Mouse (Mus musculus) kidney, postnatal 25 days (tissue): ENCODE data around the gene Atp6v0a4.

Experiments
- DNase-seq, 2 experiments: peaks; one replicate each; pipeline ENCODE4 v3.0.0; 2021; ENCODE audit warnings: mixed read lengths in 2 of 2

The Atp6v0a4 gene

DNA sequence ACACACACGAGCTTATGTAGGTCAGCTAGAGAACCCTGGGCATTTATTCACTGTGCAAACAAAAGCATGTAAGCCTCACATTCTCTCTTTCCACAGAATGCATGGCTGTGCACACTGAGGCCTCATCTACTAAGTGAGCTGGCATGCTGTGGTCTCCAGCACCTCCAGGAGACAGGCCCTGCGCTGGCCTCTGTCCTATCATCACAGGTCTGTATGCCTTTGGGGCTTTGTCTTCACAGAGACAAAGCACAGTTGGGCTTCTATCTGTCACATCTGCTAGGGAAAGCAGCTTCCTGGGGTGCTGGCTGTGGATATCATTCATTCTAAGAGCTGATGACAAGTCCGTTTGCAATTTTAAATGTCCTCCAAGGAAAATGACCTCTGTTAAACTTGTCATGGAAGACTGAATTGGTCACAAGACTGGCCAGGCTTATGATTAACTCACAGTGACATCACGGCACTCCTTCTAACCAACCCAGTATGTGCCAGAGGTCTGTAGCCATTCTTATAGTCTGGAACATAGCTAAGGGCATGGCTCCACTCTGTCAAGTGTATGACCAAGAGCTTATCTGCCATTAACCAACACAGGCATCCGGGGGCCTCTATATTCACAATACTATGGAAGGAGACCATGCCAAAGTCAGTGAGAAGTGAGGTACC is 52.1 kb downstream of the Atp6v0a4 start:
- DNase-seq, result peak; percentile 73 to 78

DNA sequence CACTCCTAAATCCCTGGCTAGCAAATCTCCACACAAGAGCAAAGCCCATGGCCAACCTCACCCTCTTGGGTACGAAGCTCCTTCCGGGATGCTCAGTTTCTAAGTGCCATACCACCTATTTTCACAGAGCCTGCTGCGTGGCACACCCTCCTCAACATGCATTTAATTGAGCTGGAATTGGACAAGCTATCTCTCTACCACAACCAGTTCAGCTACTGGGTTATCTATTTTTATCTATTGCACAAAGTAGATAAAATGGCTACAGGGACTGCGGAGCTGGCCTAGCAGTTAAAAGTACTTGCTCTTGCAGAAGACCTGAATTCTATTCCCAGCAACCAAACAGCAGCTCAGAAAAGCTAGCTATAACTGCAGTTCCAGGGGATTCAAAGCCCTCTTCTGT is 53.1 kb downstream of the Atp6v0a4 start:
- DNase-seq, result no peak

DNA sequence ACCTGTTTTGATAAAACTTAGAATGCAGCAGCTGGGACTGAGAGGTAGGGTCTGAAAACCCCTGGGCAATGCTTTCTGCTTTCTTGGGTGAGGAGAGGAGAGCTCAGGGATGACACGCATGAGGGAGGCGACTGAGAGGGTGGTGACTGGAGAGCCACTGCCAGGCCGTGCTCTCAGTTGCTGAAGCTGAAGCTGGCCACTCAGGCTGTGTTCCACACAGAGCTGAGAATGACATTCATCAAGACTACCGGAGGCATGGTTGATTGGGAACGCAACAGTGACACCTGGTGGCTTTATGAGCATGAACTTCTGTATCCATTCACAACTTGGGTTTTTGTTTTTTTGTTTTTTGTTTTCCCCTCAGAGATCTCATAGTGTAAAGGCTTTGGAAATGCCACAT is 58.2 kb downstream of the Atp6v0a4 start:
- DNase-seq, result peak; percentile 68 to 69

DNA sequence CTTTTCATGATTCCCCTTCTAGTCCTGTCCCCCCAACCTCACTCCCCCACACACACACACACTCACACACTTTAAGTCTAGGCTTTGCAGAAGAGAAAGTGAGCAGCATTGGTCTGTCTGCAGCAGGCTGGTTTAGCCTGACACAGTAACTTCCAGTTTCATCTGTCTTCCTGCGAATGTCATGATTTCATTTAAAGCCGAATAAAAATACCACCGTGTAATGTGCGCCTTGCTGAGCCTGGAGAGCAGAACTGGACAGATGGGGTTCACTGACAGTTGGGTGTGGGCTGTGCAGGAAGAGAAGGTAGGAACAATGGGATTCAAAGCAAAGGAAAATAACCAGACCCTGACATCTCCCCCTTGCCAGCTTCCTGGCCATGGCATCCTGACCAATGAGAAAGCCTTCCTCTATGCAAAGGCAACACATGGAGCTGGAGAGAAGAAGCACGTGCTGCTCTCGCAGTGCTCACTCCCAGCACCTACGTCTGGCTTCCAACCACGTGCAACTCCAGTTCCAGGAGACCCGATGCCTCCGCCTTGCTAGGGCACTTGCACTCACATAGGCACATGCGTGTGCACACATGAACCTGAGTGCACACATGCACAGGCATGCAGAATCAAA is 58.8 kb downstream of the Atp6v0a4 start:
- no peak for DNase-seq

DNA sequence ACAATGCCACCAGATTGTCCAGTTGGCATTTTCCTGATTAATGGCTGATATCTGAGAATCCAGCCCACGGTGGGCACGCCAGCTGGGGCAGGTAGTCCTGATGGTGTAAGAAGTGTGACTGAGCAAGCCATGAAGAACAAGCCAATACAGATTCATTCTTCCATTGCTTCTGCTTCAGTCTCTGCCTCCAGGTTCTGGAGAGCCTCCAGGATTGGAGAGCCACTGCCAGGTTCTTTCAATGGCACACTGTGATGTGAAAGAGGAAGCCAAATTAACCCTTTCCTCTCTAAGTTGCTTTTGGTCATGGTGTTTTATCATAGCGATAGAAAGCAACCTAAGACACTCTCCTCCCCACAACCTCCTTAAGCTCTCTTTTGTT is 59.3 kb downstream of the Atp6v0a4 start:
- no peak for DNase-seq

DNA sequence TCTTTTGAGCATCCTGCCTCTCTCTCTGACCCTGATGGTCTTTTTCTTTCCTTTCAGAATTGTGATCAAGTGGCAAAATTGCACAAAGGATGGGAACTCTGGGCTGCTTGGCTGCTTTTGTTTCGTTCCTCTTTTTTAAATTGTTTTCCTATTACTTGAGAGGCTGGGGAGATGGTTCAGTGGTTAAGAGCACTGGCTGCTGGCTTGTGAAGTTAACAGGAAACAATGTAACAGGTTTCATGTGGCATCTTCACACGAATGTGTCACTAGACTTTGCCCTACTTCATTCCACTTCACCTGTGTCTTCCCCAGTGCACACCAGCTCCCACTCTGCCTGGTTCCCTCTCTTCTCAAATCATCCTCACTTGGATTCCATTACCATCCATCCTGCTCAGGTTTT is 59.8 kb downstream of the Atp6v0a4 start:
- DNase-seq, result no peak

DNA sequence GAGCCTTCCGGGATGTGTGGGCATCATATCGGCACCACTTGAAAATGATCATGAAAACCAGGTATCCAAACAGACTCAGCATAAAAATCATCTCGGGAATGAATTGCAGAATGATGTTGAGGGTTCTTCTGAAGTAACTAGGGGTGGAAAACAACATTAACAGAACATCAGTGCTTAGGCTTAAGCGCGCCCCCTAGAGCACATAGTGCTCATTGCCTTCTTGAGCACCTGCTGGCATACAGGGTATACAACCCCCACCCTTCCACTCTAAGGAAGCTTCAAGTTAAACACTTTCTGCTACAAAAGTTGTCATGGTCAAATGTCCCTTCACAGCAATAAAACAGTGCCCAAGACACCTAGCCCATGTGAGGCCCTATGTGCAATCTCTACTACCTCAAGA is 65.6 kb downstream of the Atp6v0a4 start:
- DNase-seq, result peak in 1 of 2 experiments; percentile 38

DNA sequence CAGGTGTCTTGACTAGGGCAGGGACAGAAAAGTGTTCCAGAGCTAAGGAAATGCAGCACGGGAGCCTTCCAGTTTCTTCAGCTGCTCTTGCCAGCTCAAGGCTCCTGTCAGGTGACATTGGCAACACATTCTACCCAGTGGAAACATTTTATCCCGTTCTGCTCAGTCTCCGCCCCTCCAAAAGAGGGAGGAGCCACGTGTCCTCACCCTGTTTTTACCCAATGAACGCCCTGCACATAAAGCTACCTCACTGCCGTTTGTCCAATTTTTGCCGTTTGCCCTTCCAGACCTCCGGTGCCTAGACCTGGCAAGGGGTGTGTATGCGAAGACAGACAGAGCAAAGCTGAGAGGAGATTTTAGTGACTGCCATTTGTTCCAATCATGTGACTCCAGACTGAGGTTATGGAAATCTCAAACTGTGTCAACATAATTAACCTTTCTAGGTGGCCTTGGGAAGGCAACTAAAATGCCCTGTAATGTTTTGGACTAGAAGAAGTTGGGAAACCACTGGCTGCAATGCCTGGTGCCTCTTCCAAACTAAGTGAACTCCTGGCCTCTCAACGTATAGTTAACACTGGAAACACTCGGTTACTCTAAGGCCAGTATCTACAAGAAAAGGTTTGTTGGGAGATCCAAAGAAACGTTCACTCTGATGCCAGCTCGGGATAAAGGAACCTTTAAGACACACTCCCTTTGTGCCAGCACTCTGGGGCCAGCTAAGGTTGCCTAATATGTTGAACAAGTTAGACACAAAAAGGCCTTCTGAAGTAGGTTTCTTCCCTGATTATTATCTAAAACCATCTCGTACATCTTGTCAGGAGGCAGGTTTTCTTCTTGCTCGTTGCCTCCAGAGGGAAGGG is 68.7 kb downstream of the Atp6v0a4 start:
- DNase-seq, result peak; percentile 30 to 70

DNA sequence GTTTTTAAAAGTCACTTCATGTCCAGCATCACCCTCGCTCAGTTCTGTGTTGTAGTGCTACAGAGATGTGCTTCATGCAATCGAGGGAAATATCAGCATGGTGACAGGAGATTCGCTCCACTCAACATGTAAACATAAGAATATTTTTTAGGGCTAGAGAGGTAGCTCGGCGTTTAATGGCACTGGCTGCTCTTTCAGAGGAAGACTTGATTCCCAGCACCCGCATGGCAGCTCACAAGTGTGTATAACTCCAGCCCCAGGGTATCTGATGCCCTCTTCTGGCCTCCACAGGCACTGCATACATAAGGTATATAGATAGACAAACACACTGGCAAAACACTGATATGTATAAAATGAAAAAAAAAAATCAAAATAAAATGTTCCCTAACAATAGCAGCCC is 74.8 kb downstream of the Atp6v0a4 start:
- no peak for DNase-seq

DNA sequence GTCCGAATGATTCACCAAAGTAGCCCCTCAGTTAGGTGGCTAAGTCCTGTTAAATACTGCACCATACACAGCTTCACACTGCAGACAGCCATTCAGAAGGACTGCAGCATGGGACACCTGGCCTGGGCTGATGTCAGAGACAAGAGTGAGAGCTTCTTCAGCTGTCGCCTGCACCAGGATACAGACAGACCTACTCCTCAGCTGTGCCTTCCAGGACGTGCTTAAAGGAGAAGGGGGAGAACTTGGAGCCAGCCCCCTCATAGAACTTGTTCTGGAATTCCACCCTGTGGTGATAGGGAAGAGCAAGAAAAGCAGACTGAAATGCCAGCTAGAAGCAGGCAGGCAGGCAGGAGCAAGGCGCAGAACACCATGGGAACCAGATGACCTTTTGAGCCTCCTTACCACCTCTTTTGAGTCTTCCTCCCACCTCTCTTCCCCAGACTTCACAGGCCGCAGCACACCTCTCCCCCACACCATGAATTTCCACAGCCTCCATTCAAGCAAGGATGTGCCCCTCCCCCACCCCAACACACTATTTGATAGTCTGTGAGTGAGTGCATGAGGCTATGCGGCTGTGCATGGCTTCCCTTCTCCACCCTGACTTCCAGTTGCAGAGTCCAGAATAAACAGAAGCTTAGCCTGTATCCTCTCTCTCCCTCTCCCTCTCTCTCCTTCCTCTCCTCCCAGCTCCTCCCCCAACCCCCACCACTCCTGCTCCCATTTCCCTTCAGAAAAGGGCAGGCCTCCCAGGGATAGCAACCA is 75.4 kb downstream of the Atp6v0a4 start:
- DNase-seq, result peak; percentile 59 to 64

DNA sequence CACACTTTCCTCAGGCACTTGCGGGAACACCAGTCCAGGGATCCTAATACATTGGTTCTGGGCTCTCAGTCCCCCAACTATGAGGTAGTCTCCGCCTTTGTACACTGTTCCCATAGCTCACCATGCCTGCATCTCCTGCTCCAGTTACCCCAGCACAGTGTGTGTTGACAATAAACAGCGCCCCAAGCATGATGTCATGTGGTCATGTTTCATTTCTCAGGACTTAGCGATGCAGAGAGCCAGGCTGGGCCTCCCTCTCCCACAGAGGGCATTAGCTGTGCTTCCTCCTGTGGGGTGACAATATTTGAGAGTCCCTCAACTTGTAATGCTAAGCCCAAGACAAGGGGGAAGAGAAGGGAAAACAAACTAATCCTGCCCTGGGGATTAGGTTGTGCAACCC is 76.4 kb downstream of the Atp6v0a4 start:
- no peak for DNase-seq

DNA sequence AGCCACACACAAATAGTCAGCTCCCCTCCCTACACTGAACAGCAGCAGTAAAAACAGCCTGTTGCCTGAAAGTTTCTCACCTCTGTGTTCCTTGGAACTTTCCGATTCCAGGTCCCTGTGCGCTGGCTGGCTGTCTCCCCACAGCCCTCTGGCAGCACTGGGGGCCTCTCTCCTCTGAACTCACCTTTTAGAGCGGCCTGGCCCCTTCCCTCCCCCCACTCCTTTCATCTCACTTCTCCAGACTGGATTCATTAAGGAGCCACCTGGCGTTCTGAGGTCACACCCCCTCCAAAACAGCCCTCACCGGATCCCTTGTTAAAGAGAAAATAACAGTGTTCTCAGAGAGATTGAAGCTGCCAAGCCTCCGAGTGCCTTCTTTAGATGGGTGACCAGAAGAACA is 77.5 kb downstream of the Atp6v0a4 start, which contains the start of gene Svopl:
Svopl (minus strand) TSS at position 159 of the 400 bp plus-strand sequence.
- DNase-seq, result no peak

DNA sequence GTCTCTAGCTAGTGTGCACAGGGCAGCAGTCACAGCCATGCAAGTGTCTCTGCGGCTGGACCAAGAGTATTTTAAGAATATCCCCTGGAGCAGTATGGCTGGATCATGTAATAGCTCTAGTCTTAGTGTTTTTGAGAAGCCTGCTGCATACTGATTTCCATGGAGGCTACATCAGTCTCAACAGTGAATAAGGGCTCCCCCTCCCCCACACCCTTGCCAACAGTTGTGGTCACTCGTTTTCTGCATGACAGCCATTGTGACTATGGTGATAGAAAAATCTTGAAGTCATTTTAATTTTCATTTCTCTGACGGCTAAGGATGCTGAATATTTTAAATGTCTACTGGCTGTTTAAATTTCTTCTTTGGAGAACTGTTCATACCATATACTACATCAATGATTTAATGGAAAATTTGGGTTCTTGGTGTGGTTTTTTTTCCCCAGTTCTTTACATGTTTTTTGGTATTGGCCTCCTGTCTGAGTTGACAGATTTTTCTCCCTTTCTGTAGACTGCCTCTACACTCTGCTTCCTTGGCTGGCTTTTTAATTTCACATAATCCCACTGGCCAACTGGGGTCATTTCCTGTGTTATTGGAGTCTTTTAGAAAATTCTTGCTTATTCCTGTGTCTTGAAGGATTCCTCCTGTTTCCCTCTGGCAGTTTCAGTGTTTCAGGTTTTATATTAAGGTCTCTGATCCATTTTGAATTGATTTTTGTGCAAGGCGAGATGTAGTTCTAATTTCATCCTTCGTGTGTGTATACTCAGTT is 91.4 kb downstream of the Atp6v0a4 start:
- no peak for DNase-seq

DNA sequence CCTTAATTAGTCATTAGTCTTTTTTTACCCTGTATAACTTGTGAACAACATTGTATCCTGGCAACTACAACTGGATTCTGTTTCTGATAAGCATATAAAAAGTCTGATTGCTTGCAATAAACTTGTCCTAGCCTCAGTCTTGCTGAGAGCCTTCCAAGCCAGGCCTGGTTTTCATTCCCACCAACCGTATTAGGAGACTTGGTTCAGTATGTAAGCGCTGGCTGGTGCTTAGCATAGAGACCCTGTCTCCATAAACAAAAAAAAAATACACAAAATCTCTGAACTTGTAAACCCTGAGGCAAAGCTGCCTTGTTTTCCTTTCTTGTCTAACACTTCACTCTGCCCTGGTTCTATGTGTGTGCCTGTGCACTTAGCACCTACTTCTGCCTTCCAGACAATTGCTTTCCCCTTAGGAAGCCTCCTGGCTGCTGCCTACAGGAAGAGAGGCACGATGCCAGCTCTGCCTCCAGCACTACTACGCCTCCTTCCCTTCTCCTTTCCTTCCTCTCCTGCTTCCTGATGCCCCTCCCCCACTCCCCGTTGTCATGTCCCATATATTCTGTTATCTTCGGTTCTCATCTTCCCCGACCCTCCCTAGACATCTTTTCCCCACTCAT is 92.4 kb downstream of the Atp6v0a4 start:
- peak; percentile 66 to 69 for DNase-seq

DNA sequence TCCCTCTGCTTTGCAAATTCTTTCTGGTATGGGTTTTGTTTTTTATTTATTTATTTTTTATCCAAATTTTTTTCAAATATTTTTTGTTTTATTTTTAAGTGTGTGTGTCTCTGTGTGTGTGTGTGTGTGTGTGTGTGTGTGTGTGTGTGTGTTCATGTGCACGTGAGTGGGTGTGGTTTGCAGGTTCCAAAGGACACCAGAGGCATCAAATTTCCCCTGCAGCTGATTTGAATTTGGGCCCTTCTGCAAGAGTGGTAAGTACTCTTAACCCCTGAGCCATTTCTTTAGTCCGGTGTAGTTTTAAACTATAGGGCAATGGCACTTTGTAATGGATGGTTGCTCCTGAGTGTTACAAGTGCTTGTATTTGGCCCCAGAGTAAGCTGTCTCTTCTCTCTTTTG is 96.2 kb downstream of the Atp6v0a4 start:
- no peak for DNase-seq

DNA sequence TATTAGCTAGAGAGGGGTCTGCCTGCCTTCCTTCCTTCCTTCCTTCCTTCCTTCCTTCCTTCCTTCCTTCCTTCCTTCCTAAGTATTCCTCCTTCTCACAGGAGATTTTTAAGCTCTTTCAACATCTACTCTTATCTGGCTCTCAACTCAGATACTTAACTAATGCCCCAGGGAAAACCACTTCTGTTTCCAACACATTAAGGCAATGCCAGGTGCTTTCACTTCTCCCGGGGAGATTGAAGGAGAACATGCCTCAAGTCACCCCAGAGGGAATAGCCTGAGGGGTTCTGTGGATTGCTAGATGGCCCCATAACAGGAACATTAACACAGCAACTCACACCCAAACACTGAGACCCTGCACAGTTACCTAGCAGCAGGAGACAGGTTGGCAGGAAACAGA is 96.6 kb downstream of the Atp6v0a4 start:
- DNase-seq, result no peak

DNA sequence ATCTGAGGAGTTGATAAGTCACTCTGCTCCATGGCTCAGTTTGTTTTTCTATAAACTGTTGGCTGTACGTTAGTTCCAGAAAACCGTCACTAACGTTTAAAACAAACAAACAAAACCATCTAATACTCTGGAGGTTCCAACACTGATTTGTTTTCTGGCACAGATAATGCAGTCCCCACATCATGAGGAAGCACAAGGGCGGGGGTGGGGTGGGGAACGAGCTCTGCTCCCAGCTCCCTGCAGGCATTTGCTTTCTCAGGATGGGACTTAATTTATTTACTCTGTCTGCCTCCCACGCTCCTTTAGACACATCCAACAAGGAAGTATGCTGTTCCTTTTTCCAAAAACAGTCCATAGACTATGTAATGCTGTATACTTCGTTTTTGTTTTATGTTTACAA is 101.1 kb downstream of the Atp6v0a4 start:
- DNase-seq, result no peak

DNA sequence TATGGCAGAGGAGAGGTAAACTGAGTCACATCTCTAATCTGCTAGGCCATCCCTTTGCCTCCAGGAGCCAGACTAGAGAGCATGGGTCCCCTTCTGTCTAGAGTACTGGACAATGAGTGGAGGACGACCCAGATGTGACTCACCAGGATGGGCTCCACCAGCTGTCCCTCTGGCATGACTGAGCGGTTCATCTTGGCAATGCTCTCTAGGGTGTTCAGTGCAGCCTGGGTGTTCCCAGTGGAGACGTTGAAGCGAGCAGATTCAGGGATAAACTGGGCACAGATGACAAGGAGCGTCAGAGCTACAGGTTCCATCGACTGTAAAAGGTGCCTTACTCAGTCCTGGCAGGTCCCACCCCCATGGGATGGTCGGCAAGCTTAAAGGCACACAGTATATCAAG is 103.0 kb downstream of the Atp6v0a4 start:
- DNase-seq, result no peak

DNA sequence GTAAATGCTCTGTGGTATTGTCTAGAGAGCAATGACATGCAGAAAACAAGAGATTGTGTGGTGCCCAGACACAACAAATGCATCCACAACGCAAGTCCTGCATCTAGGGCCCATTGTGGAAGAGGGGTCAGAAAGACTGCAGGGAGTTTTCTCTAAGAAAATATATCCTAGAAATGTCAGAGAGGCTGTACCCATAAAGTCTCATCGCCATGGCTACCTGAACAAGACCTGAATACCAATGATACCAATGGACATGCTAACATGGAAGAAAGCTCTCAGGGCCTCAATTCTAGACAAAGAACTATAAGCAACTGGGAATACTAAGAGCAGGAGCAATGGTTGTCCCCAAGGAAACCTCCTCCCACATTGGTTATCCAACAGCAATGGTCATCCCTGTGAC is 111.6 kb downstream of the Atp6v0a4 start:
- DNase-seq, result no peak

DNA sequence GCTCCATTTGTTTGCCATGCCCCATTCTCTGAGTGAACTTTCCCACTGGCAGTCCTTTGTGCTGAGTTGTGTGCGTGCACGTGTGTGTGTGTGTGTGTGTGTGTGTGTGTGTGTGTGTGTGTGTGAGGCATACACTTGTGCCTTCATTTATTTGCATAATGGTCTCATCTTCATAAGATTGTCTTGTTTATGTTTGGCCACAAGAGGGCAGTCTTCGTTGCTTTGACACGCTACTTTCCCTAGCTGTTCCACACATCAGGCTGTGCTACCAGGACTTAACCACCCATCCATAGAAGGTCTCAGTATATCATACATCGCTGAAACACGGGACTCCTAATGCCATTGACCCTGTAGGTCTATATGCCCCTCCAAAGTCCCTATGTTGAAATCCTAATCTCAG is 116.9 kb downstream of the Atp6v0a4 start:
- peak in 1 of 2 experiments; percentile 58 for DNase-seq
